Mouse (Mus musculus) C2C12 (cell line): ENCODE results near the gene Zfp217. TPM values are rescaled to one million over a fixed set of nuclear protein-coding genes. Genes with fewer than 3 reads are reported as not detected.
"Not testable (repeated sequence)": the region's sequence is repeated elsewhere in the genome, so short reads cannot be mapped to it uniquely, and the experiment has no call there.

Experiments used
- H3K27me3 ChIP-seq: one replicate; pipeline ENCODE4 v1.6.1; 2011; ENCODE audit not compliant: control insufficient read depth, insufficient read depth, insufficient read length
- H3K36me3 ChIP-seq: one replicate; pipeline ENCODE4 v1.6.1; 2011; ENCODE audit not compliant: control insufficient read depth, insufficient read depth
- H3K4me3 ChIP-seq: one replicate; pipeline ENCODE4 v1.5.1; 2011; ENCODE audit warnings: mild to moderate bottlenecking, control low read depth; ENCODE audit not compliant: poor library complexity, insufficient read depth, severe bottlenecking
- H3K79me2 ChIP-seq: one replicate; pipeline ENCODE4 v1.6.1; 2011; ENCODE audit not compliant: control insufficient read depth, insufficient read depth
- H3K79me3 ChIP-seq: one replicate; pipeline ENCODE4 v1.6.1; 2011; ENCODE audit warnings: low read depth, control low read depth
- H3ac ChIP-seq: one replicate; pipeline ENCODE3; 2011; ENCODE audit warnings: low read depth; ENCODE audit not compliant: control insufficient read depth, insufficient read length
- CEBPB ChIP-seq: IDR thresholded peaks from one replicate; pipeline ENCODE4 v1.6.1; 2011; ENCODE audit warnings: low read depth, mild to moderate bottlenecking, control low read depth, moderate library complexity
- CTCF ChIP-seq: IDR thresholded peaks from one replicate; pipeline ENCODE4 v1.5.1; 2011; ENCODE audit not compliant: control insufficient read depth, insufficient read depth, insufficient read length
- FOSL1 ChIP-seq: IDR thresholded peaks from one replicate; pipeline ENCODE4 v1.8.0; 2011; ENCODE audit warnings: mild to moderate bottlenecking, low read length; ENCODE audit not compliant: poor library complexity, insufficient read depth, severe bottlenecking
- MAX ChIP-seq: IDR thresholded peaks from one replicate; pipeline ENCODE4 v1.6.1; 2011; ENCODE audit warnings: mild to moderate bottlenecking, control low read depth
- MYOD1 ChIP-seq: IDR thresholded peaks from one replicate; pipeline ENCODE4 v1.6.1; 2011; ENCODE audit warnings: low read depth; ENCODE audit not compliant: control insufficient read depth, insufficient read length
- MYOG ChIP-seq: IDR thresholded peaks from one replicate; pipeline ENCODE4 v1.6.1; 2011; ENCODE audit not compliant: control insufficient read depth, insufficient read length; ENCODE audit errors: extremely low read depth
- USF1 ChIP-seq: IDR thresholded peaks from one replicate; pipeline ENCODE4 v1.6.1; 2011; ENCODE audit warnings: low read depth, mild to moderate bottlenecking, control low read depth, moderate library complexity
- polyA plus RNA-seq: library from polyadenylated mRNA; unstranded; fragments of >200 nt; fragmentation: generic; extraction: Trizol; gene quantifications from one replicate; pipeline ENCODE4 v1.2.1, GENCODE M21; 2012; ENCODE audit warnings: missing spikeins

The Zfp217 gene
- polyA plus RNA-seq, 1 experiment: 4.2 TPM

DNA sequence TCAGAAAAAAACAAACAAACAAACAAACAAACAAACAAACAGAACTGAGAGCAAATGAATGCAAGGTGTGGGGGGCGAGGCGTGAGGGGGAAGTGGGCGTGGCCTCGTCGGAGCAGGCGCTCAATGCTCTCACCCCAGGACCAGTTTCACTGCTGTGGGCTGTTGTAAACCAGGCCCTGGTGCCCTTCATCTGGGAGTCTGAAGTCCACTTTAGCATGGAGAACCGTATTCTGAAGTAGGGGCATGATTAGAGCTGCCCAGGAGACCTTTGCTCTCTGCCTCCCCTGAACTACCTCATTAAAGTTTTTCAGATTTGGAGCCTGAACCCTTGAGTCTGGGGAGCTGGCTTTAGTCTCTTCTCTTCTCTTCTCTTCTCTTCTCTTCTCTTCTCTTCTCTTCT is 40.8 kb upstream of the Zfp217 start:
- no peaks in the 10 kb centered on the region for H3K79me2 ChIP-seq
- no peaks in the 10 kb centered on the region for H3K36me3 ChIP-seq
- H3K27me3 ChIP-seq: no peaks in the 10 kb centered on the region
- no peak for TF ChIP-seq MAX
- TF ChIP-seq USF1: no peak
- no peak overlapping the region for H3ac ChIP-seq
- H3K79me3 ChIP-seq: no peaks in the 10 kb centered on the region
- H3K4me3 ChIP-seq: no peak overlapping the region

DNA sequence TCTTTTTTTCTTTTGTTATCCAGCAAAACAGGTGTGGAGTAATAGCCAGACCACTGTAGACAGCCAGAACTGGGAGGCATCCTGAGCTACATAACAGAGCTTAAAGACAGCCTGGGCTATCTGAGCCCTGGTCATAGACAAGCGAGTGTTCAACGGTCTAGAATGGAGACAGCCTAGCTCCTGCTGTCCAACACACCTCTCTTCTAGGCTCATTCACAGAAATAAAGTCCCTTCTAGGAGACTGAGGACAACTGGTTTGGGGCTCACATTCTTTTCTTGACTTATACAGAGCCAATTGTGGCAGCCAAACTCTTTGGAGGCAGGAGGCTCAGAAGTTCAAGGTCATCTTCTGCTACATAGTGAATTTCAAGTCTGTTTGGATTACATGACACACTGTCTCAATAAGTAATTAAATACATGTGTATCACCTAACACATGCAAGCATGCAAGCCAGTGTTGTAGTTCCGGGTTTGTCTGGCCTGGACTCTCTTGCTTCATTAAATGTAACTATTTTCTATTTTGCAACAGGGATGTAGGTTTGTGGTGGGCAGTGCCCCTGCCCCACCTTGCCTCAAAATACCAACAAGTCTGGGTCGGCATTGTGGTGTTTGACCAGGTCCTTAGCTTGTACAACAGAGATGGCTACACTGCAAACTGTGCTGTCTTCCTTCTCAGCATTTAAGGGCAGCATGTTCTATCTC is 37.4 kb upstream of the Zfp217 start:
- TF ChIP-seq MYOG (no peak), MAX (no peak), CEBPB (no peak), FOSL1 (no peak), USF1 (no peak), CTCF (no peak), MYOD1 (no peak)
- Histone ChIP-seq H3ac (no peak overlapping the region), H3K79me3 (no peaks in the 10 kb centered on the region), H3K79me2 (no peaks in the 10 kb centered on the region), H3K27me3 (no peaks in the 10 kb centered on the region), H3K4me3 (peak overlapping the region; percentile 18), H3K36me3 (no peaks in the 10 kb centered on the region)

DNA sequence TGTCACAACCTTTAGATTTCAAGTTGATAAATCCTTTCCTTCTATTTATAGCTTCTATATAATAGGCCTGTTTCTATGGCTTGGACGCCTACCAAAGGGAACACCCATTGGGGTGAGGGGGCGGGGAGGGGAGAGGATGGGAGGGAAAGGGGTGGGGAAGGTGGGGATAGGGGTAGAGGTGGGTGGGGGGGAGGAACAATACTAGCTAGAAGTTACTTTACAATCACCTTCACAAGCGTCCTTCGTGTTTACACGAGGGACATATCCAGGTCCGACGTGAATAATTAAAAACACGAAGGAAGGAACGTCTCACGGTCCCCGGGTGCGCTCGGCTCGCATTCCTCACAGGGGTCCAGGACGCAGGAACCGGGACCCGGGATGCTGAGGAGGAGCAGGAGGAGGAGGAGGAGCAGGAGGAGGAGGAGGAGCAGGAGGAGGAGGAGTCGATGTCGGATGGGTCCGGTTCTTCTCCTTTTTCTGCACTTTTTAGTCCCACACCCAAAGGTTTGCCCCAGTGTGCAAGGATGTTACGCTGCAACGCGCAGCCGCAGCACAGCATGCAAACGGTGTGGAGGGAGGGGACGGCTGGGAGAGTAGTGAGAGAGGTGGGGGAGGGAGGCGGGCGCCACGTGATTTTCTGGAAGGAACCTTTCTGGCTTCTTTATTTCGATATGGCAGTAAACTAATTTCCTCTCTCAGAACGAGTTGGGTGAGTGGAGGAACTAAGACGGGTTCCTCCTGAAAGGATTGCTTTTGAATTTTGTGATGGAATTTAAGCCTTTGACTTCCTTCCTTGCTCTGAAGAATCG is 36.5 kb upstream of the Zfp217 start:
- TF ChIP-seq MYOD1 (no peak), CTCF (no peak), FOSL1 (no peak), CEBPB (no peak), MYOG (no peak), USF1 (peak; percentile 63), MAX (peak; percentile 19)
- Histone ChIP-seq H3K79me3 (no peaks in the 10 kb centered on the region), H3K79me2 (no peaks in the 10 kb centered on the region), H3ac (no peak overlapping the region), H3K27me3 (no peaks in the 10 kb centered on the region), H3K36me3 (no peaks in the 10 kb centered on the region), H3K4me3 (peak overlapping the region; percentile 18)

DNA sequence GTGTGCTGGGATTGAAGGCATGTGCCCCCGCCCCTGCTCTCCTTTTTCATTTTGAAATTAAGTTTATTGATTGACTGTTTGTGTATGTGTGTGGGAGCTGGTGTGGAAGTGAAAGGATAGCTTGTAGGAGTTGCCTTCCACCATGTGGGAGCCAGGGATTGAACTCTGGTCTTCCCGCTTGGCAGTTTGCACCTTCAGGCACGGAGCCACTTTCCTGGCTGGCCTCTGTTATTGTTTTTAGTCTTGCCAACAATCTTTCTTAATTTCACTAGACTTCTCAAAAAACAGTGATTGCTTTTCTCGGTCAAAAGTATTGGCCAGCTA is 35.9 kb upstream of the Zfp217 start:
- TF ChIP-seq FOSL1 (no peak), CEBPB (no peak), MYOD1 (no peak), MYOG (no peak), USF1 (no peak), CTCF (no peak), MAX (no peak)
- Histone ChIP-seq H3K79me3 (no peaks in the 10 kb centered on the region), H3K4me3 (no peak overlapping the region), H3K36me3 (no peaks in the 10 kb centered on the region), H3K79me2 (no peaks in the 10 kb centered on the region), H3ac (no peak overlapping the region), H3K27me3 (no peaks in the 10 kb centered on the region)

DNA sequence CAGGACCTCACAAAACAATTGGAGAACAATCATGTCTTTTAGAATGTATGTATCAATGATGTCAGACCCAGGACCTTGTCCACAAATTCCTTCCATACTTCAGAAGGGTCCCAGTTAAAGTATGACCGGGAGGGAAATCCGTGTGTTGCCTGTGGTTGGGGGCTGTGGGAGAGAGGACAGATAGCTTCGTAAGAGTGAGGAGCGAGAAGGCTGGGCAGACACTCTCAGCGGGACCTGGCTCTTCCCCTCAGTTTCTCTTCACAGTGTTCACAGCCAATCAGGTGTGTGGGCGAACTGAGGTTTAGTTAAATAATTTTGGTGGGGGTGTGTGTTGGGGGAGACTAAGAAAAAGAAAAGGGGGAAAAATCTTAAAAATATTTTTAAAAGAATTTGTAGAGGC is 34.0 kb upstream of the Zfp217 start:
- no peaks in the 10 kb centered on the region for H3K27me3 ChIP-seq
- no peaks in the 10 kb centered on the region for H3K79me3 ChIP-seq
- no peaks in the 10 kb centered on the region for H3K36me3 ChIP-seq
- H3K4me3 ChIP-seq: no peak overlapping the region
- TF ChIP-seq CEBPB (no peak), MAX (no peak), CTCF (no peak), FOSL1 (no peak), MYOD1 (no peak), MYOG (no peak), USF1 (no peak)
- H3K79me2 ChIP-seq: no peaks in the 10 kb centered on the region
- no peak overlapping the region for H3ac ChIP-seq

DNA sequence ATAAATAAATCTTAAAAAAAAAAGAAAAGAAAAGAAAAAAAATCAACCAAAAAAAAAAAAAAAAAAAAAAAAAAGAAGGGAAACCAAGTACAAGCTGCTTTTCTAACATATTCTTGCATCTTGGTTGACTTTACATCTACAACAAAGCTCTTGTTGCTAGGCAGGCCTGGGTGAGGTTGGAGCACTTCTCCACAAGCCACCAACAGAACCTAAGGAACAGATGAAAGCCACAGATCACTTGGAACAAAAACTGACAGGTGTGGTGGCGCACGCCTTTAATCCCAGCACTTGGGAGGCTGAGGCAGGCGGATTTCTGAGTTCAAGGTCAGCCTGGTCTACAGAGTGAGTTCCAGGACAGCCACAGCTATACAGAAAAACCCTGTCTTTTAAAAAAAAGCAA is 32.9 kb upstream of the Zfp217 start:
- H3K79me3 ChIP-seq, H3K36me3 ChIP-seq, H3K79me2 ChIP-seq, H3ac ChIP-seq, H3K27me3 ChIP-seq, H3K4me3 ChIP-seq: not testable (repeated sequence)
